Mouse (Mus musculus) midbrain, embryonic 12.5 days (tissue): ENCODE results near the gene Ier5. TPM values are rescaled to one million over a fixed set of nuclear protein-coding genes. Genes with fewer than 3 reads are reported as not detected.

Experiments used
- polyA plus RNA-seq: library from polyadenylated mRNA; unstranded; fragments of >200 nt; fragmentation: Nextera tagmentation; extraction: Ambion mirVana; gene quantifications from 2 replicates; pipeline ENCODE4 v1.2.1, GENCODE M21; 2016

Ier5 gene
- polyA plus RNA-seq, 1 experiment from 2014 or later = 12.8 TPM

Other genes with a start within 250 kb of the Ier5 start
- 3.0 and 3.7 TPM in 2 replicates for gene Cacna1e, start 215.1 kb downstream of the Ier5 start, polyA plus RNA-seq
- gene Mr1, start 47.2 kb upstream of the Ier5 start, polyA plus RNA-seq = 0.46 and 0.54 TPM in 2 replicates
- gene Stx6, start 59.1 kb upstream of the Ier5 start, polyA plus RNA-seq = 122 and 127 TPM in 2 replicates
- 5.6 and 6.8 TPM in 2 replicates for gene BC034090, start 144.8 kb upstream of the Ier5 start, polyA plus RNA-seq